Mouse (Mus musculus): ENCODE measurements around the gene Olfr872.
"Not testable (repeated sequence)": the region's sequence is repeated elsewhere in the genome, so short reads cannot be mapped to it uniquely, and the experiment has no call there.

The Olfr872 gene

GRCm38 (mm10) chr9:20236819-20237218 is at the start of gene Olfr872:
Gene Olfr872 (plus strand): TSS chr9:20237119.
- no peak for ATAC-seq (ENCODE audit: low TSS enrichment)

GRCm38 (mm10) chr9:20202131-20202530 is 34.8 kb upstream of the Olfr872 start:
- no peak for ATAC-seq (ENCODE audit: low TSS enrichment)

- ATAC-seq (ENCODE audit: low TSS enrichment): not testable (repeated sequence)
These were observed 33.4 kb upstream of the Olfr872 start for GRCm38 (mm10) chr9:20203413-20203984.

- ATAC-seq (ENCODE audit: low TSS enrichment): no peak
These were observed 26.1 kb upstream of the Olfr872 start for GRCm38 (mm10) chr9:20210812-20211211.

- ATAC-seq (ENCODE audit: low TSS enrichment): no peak
These were observed 25.4 kb upstream of the Olfr872 start for GRCm38 (mm10) chr9:20211477-20211876.

DNA sequence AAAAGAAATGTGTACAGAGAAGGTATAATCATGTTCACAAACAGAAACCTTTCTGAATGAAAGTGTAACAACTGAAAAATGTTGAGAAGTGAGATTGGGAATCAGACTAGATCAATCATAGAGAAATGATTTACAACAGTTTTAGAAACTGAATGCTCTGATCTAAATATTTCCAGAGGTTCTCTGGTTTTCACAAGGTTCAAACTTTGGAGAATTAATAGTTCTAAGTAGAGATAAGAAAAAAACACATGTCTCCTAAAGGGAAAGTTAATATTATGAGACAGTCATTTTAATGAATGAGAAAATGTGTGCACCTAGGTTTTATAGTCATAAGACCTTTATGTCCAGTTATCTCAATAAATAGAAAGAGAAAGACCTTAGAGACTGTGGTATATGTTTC is 25.0 kb upstream of the Olfr872 start, which contains the start of gene Olfr871:
Gene Olfr871 (plus strand): TSS at position 301 of the 400 bp plus-strand sequence.
- no peak for ATAC-seq (ENCODE audit: low TSS enrichment)

- no peak for ATAC-seq (ENCODE audit: low TSS enrichment)
These were observed 459 bp downstream of the Olfr872 start for GRCm38 (mm10) chr9:20237378-20237777.

GRCm38 (mm10) chr9:20282051-20282450 is 45.1 kb downstream of the Olfr872 start, which contains the start of gene Olfr39:
Gene Olfr39 (plus strand): TSS chr9:20282351.
- no peak for ATAC-seq (ENCODE audit: low TSS enrichment)

DNA sequence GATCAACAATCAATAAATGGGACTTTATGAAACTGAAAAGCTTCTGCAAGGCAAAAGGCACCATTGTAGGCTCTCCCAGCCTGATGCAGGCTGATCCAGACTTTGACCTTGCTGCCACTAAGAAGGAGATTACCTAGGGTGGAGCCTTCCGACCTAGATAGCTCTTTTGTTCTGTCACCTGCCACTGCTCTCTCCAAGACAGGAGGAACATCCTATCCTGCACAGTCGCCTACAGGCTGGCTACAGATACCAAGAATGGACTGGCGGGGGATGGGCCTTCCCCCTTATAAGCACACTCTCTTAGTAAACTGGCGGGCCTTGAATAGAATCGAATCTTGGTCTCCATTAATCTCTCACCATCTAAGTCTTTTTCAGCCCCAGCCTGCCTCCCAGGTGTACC is 58.6 kb downstream of the Olfr872 start:
- not testable (repeated sequence) for ATAC-seq (ENCODE audit: low TSS enrichment)

GRCm38 (mm10) chr9:20298232-20298631 is 61.3 kb downstream of the Olfr872 start, which contains the start of gene Olfr873:
Gene Olfr873 (plus strand): TSS chr9:20298532.
- no peak for ATAC-seq (ENCODE audit: low TSS enrichment)

Measured in frontal cortex, adult (tissue).